Mouse (Mus musculus): ENCODE results near the gene Clasrp. TPM values are rescaled to one million over a fixed set of nuclear protein-coding genes. Genes with fewer than 3 reads are reported as not detected.

Gene Clasrp
- polyA plus RNA-seq (2012), result 263 and 292 TPM in 2 replicates

- no peak for TF ChIP-seq GATA1 (IDR thresholded peaks at IDR 0.05; ENCODE audit: low read length)
Observed at GRCm38 (mm10) chr7:19603849-19604605, at the start of gene Clasrp. TSS of gene Clasrp (minus strand) at chr7:19604486.

GRCm38 (mm10) chr7:19652614-19653013 lies 48.3 kb upstream of the Clasrp start:
- TF ChIP-seq GATA1 (IDR thresholded peaks at IDR 0.05; ENCODE audit: low read length), result no peak

- TF ChIP-seq GATA1 (IDR thresholded peaks at IDR 0.05; ENCODE audit: low read length), result no peak
Observed at GRCm38 (mm10) chr7:19651063-19651786, 46.9 kb upstream of the Clasrp start.

- no peak for TF ChIP-seq GATA1 (IDR thresholded peaks at IDR 0.05; ENCODE audit: low read length)
Observed at GRCm38 (mm10) chr7:19641223-19641622, 36.9 kb upstream of the Clasrp start.

- no peak for TF ChIP-seq GATA1 (IDR thresholded peaks at IDR 0.05; ENCODE audit: low read length)
Observed at GRCm38 (mm10) chr7:19635074-19635827, 31.0 kb upstream of the Clasrp start.

GRCm38 (mm10) chr7:19634591-19634990 lies 30.3 kb upstream of the Clasrp start:
- no peak for TF ChIP-seq GATA1 (IDR thresholded peaks at IDR 0.05; ENCODE audit: low read length)

- no peak for TF ChIP-seq GATA1 (IDR thresholded peaks at IDR 0.05; ENCODE audit: low read length)
Observed at GRCm38 (mm10) chr7:19633855-19634254, 29.6 kb upstream of the Clasrp start.

GRCm38 (mm10) chr7:19633197-19633596 lies 28.9 kb upstream of the Clasrp start:
- no peak for TF ChIP-seq GATA1 (IDR thresholded peaks at IDR 0.05; ENCODE audit: low read length)

- TF ChIP-seq GATA1 (IDR thresholded peaks at IDR 0.05; ENCODE audit: low read length), result no peak
Observed at GRCm38 (mm10) chr7:19632720-19633119, 28.4 kb upstream of the Clasrp start.

- no peak for TF ChIP-seq GATA1 (IDR thresholded peaks at IDR 0.05; ENCODE audit: low read length)
Observed at GRCm38 (mm10) chr7:19632275-19632674, 28.0 kb upstream of the Clasrp start.

GRCm38 (mm10) chr7:19629361-19629734 lies 25.1 kb upstream of the Clasrp start, which contains the start of gene Relb:
TSS of gene Relb (minus strand) at chr7:19629438.
- no peak for TF ChIP-seq GATA1 (IDR thresholded peaks at IDR 0.05; ENCODE audit: low read length)

- TF ChIP-seq GATA1 (IDR thresholded peaks at IDR 0.05; ENCODE audit: low read length), result no peak
Observed at GRCm38 (mm10) chr7:19628536-19629360, 24.5 kb upstream of the Clasrp start.

GRCm38 (mm10) chr7:19628192-19628535 lies 23.9 kb upstream of the Clasrp start:
- no peak for TF ChIP-seq GATA1 (IDR thresholded peaks at IDR 0.05; ENCODE audit: low read length)

- TF ChIP-seq GATA1 (IDR thresholded peaks at IDR 0.05; ENCODE audit: low read length), result no peak
Observed at GRCm38 (mm10) chr7:19627721-19628120, 23.4 kb upstream of the Clasrp start.

- TF ChIP-seq GATA1 (IDR thresholded peaks at IDR 0.05; ENCODE audit: low read length), result no peak
Observed at GRCm38 (mm10) chr7:19623433-19623832, 19.1 kb upstream of the Clasrp start.

All from G1E-ER4 (cell line).